Mouse (Mus musculus): ENCODE measurements around the gene Tnfrsf8.

DNA sequence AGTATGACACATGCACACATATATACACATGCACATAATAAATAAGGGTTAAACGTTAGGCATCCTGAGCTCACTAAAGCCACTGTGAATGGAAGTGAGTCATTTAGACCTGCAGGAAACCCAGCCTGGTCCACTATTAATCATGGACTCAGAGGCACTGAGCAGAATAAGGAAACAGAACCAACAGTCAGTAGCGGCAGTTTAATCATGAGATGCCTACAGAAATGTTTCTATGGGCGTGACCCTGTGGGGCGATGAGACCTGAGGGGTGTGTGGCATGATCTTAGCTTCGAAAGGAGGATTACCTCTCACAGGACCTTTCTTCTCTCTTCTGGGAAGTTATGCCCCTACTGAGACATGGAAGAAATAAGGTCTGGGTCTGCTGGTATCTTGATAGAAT, 7.2 kb upstream of the Tnfrsf8 start:
- TF ChIP-seq CTCF (IDR thresholded peaks at IDR 0.05; ENCODE audit: control insufficient read depth, insufficient read depth, low read length) = no peak
- no peak for TF ChIP-seq POLR2A (IDR thresholded peaks at IDR 0.05; ENCODE audit: borderline replicate concordance, control insufficient read depth, low read depth, low read length)
